Mouse (Mus musculus) neural tube, embryonic 11.5 days (tissue): Measurements from ENCODE around the gene Vmn1r123. TPM values are rescaled to one million over a fixed set of nuclear protein-coding genes. Genes with fewer than 3 reads are reported as not detected.
"Not testable (repeated sequence)": the region's sequence is repeated elsewhere in the genome, so short reads cannot be mapped to it uniquely, and the experiment has no call there.

Experiments
- ATAC-seq: fragments of 200-750 bp; cut with Nextera tagmentation; 2 replicates; pipeline ENCODE4 v1.8.0; 2017; ENCODE audit warnings: moderate number of reproducible peaks, mild to moderate bottlenecking, moderate TSS enrichment, moderate library complexity; ENCODE audit not compliant: insufficient read depth, low FRiP score, low TSS enrichment
- DNase-seq: peaks from one replicate; pipeline ENCODE4 v3.0.0-alpha.2; 2015; ENCODE audit warnings: low spot score
- H3K27ac ChIP-seq: fragments of 300-500 bp; sonication (generic); 2 replicates; pipeline ENCODE4 v1.5.1; 2014; ENCODE audit warnings: low read depth, mild to moderate bottlenecking, low read length
- H3K27me3 ChIP-seq: fragments of 300-500 bp; sonication (generic); 2 replicates; pipeline ENCODE4 v1.6.1; 2014; ENCODE audit warnings: mild to moderate bottlenecking, low read length, mixed read lengths; ENCODE audit not compliant: control insufficient read depth, insufficient read depth
- H3K36me3 ChIP-seq: fragments of 300-500 bp; sonication (generic); 2 replicates; pipeline ENCODE4 v1.6.1; 2014; ENCODE audit warnings: mild to moderate bottlenecking, low read length, moderate library complexity, mixed read lengths; ENCODE audit not compliant: control insufficient read depth, insufficient read depth
- H3K4me1 ChIP-seq: fragments of 300-500 bp; sonication (generic); 2 replicates; pipeline ENCODE4 v1.6.1; 2014; ENCODE audit warnings: low read length, mixed read lengths; ENCODE audit not compliant: control insufficient read depth, insufficient read depth
- H3K4me2 ChIP-seq: fragments of 300-500 bp; sonication (generic); 2 replicates; pipeline ENCODE4 v1.6.1; 2014; ENCODE audit warnings: low read depth, mild to moderate bottlenecking, moderate library complexity
- H3K4me3 ChIP-seq: fragments of 300-500 bp; sonication (generic); 2 replicates; pipeline ENCODE4 v1.5.1; 2014; ENCODE audit warnings: low read depth, low read length
- H3K9ac ChIP-seq: fragments of 300-500 bp; sonication (generic); 2 replicates; pipeline ENCODE4 v1.6.1; 2014; ENCODE audit warnings: mild to moderate bottlenecking, low read length
- H3K9me3 ChIP-seq: fragments of 300-500 bp; sonication (generic); 2 replicates; pipeline ENCODE4 v1.6.1; 2016; ENCODE audit warnings: low read length; ENCODE audit not compliant: control insufficient read depth
- WGBS: fragments of 180-500 bp; shearing (Covaris S2); extraction: QIAGEN DNeasy Blood & Tissue Kit; methylation state at CpG from one replicate; pipeline ENCODE4 v1.1.7; 2014; 5-methylcytosine and 5-hydroxymethylcytosine counted together
- polyA plus RNA-seq: library from polyadenylated mRNA; unstranded; fragments of >200 nt; fragmentation: Nextera tagmentation; extraction: Ambion mirVana; gene quantifications from 2 replicates; pipeline ENCODE4 v1.2.1, GENCODE M21; 2014

The Vmn1r123 gene
- not detected in 2 replicates for polyA plus RNA-seq

DNA sequence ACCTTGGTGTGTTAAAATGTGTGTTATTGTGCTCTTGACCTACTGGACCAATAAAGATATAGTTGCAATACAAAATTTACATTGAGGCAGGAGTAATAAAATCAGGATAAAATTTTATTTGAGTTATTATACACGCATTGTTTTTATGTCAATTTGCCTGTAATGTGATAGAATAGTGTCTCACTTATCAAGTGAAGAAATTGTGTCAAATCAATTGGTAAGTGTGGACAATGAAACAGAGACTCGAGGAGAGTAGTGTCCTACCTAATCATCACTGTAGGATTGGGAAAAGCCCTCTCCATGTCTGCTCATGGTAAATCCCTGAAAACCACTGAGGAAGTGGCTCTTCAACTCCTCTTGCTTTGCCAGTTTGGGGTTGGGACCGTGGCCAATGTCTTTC, at the start of gene Vmn1r123:
TSS of gene Vmn1r123 (plus strand) at position 301 of the 400 bp plus-strand sequence.
- H3K36me3 ChIP-seq, DNase-seq, H3K27ac ChIP-seq, ATAC-seq, H3K9ac ChIP-seq, H3K4me1 ChIP-seq, H3K27me3 ChIP-seq, H3K4me2 ChIP-seq, H3K9me3 ChIP-seq, H3K4me3 ChIP-seq: not testable (repeated sequence)
- WGBS, result no CpG with 5 or more reads among the region's 3 CpGs

DNA sequence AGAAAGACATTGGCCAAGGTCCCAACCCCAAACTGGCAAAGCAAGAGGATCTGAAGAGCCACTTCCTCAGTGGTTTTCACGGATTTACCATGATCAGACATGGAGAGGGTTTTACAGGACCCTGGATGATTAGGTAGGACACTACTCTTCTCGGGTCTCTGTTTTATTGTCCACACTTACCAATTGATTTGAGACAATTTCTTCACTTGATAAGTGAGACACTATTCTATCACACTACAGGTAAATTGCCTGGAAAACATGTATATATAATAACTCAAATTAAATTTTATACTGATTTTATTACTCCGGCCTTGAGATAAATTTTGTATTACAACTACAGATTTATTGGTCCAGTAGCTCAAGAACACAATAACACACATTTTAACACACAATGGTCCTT, 28.0 kb upstream of the Vmn1r123 start, which contains the start of gene Vmn1r122:
TSS of gene Vmn1r122 (minus strand) at position 101 of the 400 bp plus-strand sequence.
- H3K9me3 ChIP-seq, H3K4me1 ChIP-seq, H3K36me3 ChIP-seq, H3K27me3 ChIP-seq, ATAC-seq, DNase-seq, H3K4me2 ChIP-seq, H3K27ac ChIP-seq, H3K9ac ChIP-seq, H3K4me3 ChIP-seq: not testable (repeated sequence)
- 66% methylated on average over 2 of the region's 3 CpGs for WGBS

DNA sequence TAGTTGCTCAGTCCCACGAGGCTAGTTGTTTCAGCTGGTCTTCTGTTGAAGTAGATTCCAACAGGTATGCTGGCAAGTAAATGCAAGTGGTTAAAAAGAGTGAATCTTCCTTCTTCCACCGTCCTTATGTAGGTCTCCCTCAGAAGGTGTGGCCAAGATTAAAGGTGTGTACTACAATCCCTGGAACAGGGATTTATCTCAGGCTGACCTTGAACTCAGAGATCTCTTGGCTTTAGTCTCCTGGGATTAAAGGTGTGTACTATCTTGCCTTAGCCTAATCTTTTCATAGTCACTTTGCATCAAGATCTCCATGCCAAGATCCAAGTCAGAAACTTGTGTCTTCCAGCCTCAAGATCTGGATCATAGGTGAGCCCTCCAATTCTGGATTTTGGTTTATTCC, 28.3 kb downstream of the Vmn1r123 start, which contains the start of gene Gm5157:
TSS of gene Gm5157 (minus strand) at position 101 of the 400 bp plus-strand sequence.
- not testable (repeated sequence) for H3K27ac ChIP-seq, H3K4me1 ChIP-seq, H3K36me3 ChIP-seq, H3K4me3 ChIP-seq, DNase-seq, H3K4me2 ChIP-seq, H3K9ac ChIP-seq, H3K27me3 ChIP-seq, H3K9me3 ChIP-seq, ATAC-seq
- 64% methylated on average over 1 of the region's 2 CpGs for WGBS

Other genes with a start within 250 kb of the Vmn1r123 start
- not detected in 2 replicates for gene Vmn1r118, start 249.8 kb upstream of the Vmn1r123 start, polyA plus RNA-seq
- gene Vmn1r119, start 149.7 kb upstream of the Vmn1r123 start, polyA plus RNA-seq, result not detected in 2 replicates
- not detected in 2 replicates for gene Vmn1r120, start 108.4 kb upstream of the Vmn1r123 start, polyA plus RNA-seq
- gene Vmn1r121, start 63.7 kb upstream of the Vmn1r123 start, polyA plus RNA-seq, result not detected in 2 replicates
- not detected in 2 replicates for gene Vmn1r122, start 28.1 kb upstream of the Vmn1r123 start, polyA plus RNA-seq
- not detected in 2 replicates for gene Gm5157, start 28.2 kb downstream of the Vmn1r123 start, polyA plus RNA-seq
- not detected in 2 replicates for gene Vmn1r124, start 98.4 kb downstream of the Vmn1r123 start, polyA plus RNA-seq
- not detected in 2 replicates for gene Vmn1r125, start 110.0 kb downstream of the Vmn1r123 start, polyA plus RNA-seq
- gene Vmn1r126, start 139.3 kb downstream of the Vmn1r123 start, polyA plus RNA-seq, result not detected in 2 replicates
- gene Vmn1r127, start 157.7 kb downstream of the Vmn1r123 start, polyA plus RNA-seq, result not detected in 2 replicates
- not detected in 2 replicates for gene Vmn1r128, start 187.2 kb downstream of the Vmn1r123 start, polyA plus RNA-seq
- not detected in 2 replicates for gene Vmn1r129, start 199.1 kb downstream of the Vmn1r123 start, polyA plus RNA-seq